Mouse (Mus musculus): Measurements from ENCODE around the gene Calcr. TPM values are rescaled to one million over a fixed set of nuclear protein-coding genes. Genes with fewer than 3 reads are reported as not detected.
A peak's percentile ranks its signal among the peaks of the same experiment; 100 is the strongest.

The Calcr gene
- polyA plus RNA-seq (2015; fragmentation: Nextera tagmentation; extraction: Ambion mirVana), result 1.0 and 3.3 TPM in 2 replicates

GRCm38 (mm10) chr6:3764230-3764764 lies at the start of gene Calcr:
TSS of gene Calcr (minus strand) at chr6:3764714.
- H3K4me2 ChIP-seq (ENCODE audit: low read length), result peak within 1 kb of the TSS; percentile 97
- H3K27me3 ChIP-seq (replicated peaks; ENCODE audit: control insufficient read depth, insufficient read depth, low read length), result peaks cover 29% of the 10 kb centered on the region
- ATAC-seq, result no peak
- H3K4me1 ChIP-seq (replicated peaks; ENCODE audit: control insufficient read depth, insufficient read depth, low read length), result peaks cover 8% of the 10 kb centered on the region
- H3K36me3 ChIP-seq (ENCODE audit: control insufficient read depth, insufficient read depth), result no peaks in the 10 kb centered on the region
- peak within 1 kb of the TSS; percentile 48 for H3K4me3 ChIP-seq (replicated peaks; ENCODE audit: low read length)
- WGBS, result 2% methylated on average over 12 of the region's 12 CpGs
- no peaks in the 10 kb centered on the region for H3K9me3 ChIP-seq (ENCODE audit: control insufficient read depth, low read length)
- H3K27ac ChIP-seq (ENCODE audit: low read length), result no peak within 1 kb of the TSS
- H3K9ac ChIP-seq (replicated peaks; ENCODE audit: low read depth, low read length), result peak within 1 kb of the TSS; percentile 46; the same call in 1 of the 2 replicates

- peaks cover 29% of the 10 kb centered on the region for H3K27me3 ChIP-seq (replicated peaks; ENCODE audit: control insufficient read depth, insufficient read depth, low read length)
- H3K36me3 ChIP-seq (ENCODE audit: control insufficient read depth, insufficient read depth), result no peaks in the 10 kb centered on the region
- 93% methylated on average over 2 of the region's 2 CpGs for WGBS
- no peak overlapping the region for H3K27ac ChIP-seq (ENCODE audit: low read length)
- H3K4me3 ChIP-seq (replicated peaks; ENCODE audit: low read length), result no peak overlapping the region
- no peak overlapping the region for H3K4me2 ChIP-seq (ENCODE audit: low read length)
- no peaks in the 10 kb centered on the region for H3K9me3 ChIP-seq (ENCODE audit: control insufficient read depth, low read length)
- peaks cover 8% of the 10 kb centered on the region for H3K4me1 ChIP-seq (replicated peaks; ENCODE audit: control insufficient read depth, insufficient read depth, low read length)
- H3K9ac ChIP-seq (replicated peaks; ENCODE audit: low read depth, low read length), result no peak overlapping the region
- no peak for ATAC-seq
Observed at GRCm38 (mm10) chr6:3767485-3767884, 3.0 kb upstream of the Calcr start.

DNA sequence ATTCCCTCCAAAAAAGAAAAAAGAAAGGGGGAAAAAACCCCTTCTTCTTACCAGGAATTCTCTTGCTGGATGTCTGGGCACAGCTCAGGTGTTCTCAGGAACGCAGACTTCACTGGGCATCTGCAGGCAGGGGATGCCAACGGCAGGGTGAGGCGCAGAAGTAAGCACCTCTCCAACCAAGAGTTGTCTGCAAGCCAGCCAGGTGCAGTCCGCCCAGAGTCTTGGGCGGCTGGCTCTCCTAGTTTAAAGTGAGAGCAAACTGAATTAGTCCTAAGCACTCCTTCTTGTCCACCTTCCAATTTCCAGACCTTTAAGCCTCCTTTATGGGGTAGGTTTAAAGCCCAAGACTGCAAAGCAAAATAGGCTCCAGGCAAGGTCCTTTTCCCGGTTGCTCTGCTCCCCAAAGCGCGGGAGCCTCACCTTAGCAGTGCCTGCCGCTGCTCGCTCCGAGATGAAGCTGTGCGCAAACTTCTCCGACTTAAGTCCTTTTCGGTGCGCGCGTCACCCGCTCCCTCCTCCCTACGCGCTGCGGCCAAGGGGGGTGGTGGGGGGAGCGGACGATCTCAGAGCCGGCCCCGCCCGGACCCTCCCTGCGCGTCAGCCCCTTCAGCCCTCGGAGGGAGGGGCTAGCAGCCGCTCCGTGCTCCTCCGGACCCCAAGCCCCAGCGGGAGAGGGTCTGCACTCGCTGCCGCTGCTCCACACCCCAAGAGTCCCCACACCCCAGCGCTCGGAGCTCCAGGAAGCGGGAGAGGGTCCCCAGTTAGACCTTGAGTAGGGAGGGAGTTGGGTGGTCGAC lies 1.1 kb downstream of the Calcr start:
- peak overlapping the region; percentile 46; the same call in 1 of the 2 replicates for H3K9ac ChIP-seq (replicated peaks; ENCODE audit: low read depth, low read length)
- no peaks in the 10 kb centered on the region for H3K36me3 ChIP-seq (ENCODE audit: control insufficient read depth, insufficient read depth)
- under 1% methylated on average over 39 of the region's 39 CpGs for WGBS
- H3K4me3 ChIP-seq (replicated peaks; ENCODE audit: low read length), result peak overlapping the region; percentile 48
- H3K4me2 ChIP-seq (ENCODE audit: low read length), result peak overlapping the region; percentile 97
- ATAC-seq, result peak; percentile 54
- no peaks in the 10 kb centered on the region for H3K9me3 ChIP-seq (ENCODE audit: control insufficient read depth, low read length)
- H3K27ac ChIP-seq (ENCODE audit: low read length), result no peak overlapping the region
- H3K4me1 ChIP-seq (replicated peaks; ENCODE audit: control insufficient read depth, insufficient read depth, low read length), result peaks cover 8% of the 10 kb centered on the region
- peaks cover 29% of the 10 kb centered on the region for H3K27me3 ChIP-seq (replicated peaks; ENCODE audit: control insufficient read depth, insufficient read depth, low read length)

- no peak overlapping the region for H3K9ac ChIP-seq (replicated peaks; ENCODE audit: low read depth, low read length)
- H3K4me2 ChIP-seq (ENCODE audit: low read length), result no peak overlapping the region
- H3K27me3 ChIP-seq (replicated peaks; ENCODE audit: control insufficient read depth, insufficient read depth, low read length), result no peaks in the 10 kb centered on the region
- no peak overlapping the region for H3K27ac ChIP-seq (ENCODE audit: low read length)
- H3K36me3 ChIP-seq (ENCODE audit: control insufficient read depth, insufficient read depth), result no peaks in the 10 kb centered on the region
- no peaks in the 10 kb centered on the region for H3K9me3 ChIP-seq (ENCODE audit: control insufficient read depth, low read length)
- H3K4me3 ChIP-seq (replicated peaks; ENCODE audit: low read length), result no peak overlapping the region
- ATAC-seq, result no peak
- H3K4me1 ChIP-seq (replicated peaks; ENCODE audit: control insufficient read depth, insufficient read depth, low read length), result no peaks in the 10 kb centered on the region
- 84% methylated on average over 3 of the region's 3 CpGs for WGBS
Observed at GRCm38 (mm10) chr6:3751576-3751975, 12.9 kb downstream of the Calcr start.

- Histone ChIP-seq H3K27me3 (replicated peaks; ENCODE audit: control insufficient read depth, insufficient read depth, low read length) (no peaks in the 10 kb centered on the region), H3K36me3 (ENCODE audit: control insufficient read depth, insufficient read depth) (no peaks in the 10 kb centered on the region), H3K4me3 (replicated peaks; ENCODE audit: low read length) (no peak overlapping the region), H3K9me3 (ENCODE audit: control insufficient read depth, low read length) (no peaks in the 10 kb centered on the region), H3K4me1 (replicated peaks; ENCODE audit: control insufficient read depth, insufficient read depth, low read length) (no peaks in the 10 kb centered on the region), H3K4me2 (ENCODE audit: low read length) (no peak overlapping the region), H3K9ac (replicated peaks; ENCODE audit: low read depth, low read length) (no peak overlapping the region), H3K27ac (ENCODE audit: low read length) (no peak overlapping the region)
- WGBS, result 86% methylated on average over 5 of the region's 5 CpGs
- ATAC-seq, result no peak
Observed at GRCm38 (mm10) chr6:3749624-3750023, 14.9 kb downstream of the Calcr start.

DNA sequence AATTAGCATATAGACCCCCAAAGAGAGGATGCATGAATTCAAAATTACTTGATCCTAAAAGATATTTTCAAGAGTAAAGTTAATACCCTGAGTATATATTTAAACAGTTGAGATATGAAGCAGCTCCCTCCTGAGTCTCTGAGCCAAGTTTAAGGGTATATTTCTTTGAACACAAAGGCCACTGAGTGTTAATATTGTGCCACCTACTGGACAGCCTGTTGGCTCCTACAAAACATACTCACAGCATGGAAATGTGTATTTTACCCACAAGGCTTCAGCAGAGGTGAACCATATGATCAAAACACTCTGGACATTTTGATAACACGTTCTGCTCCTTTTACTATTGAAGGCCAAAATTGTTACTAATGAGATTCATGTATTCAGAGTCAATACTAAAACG lies 19.0 kb downstream of the Calcr start:
- H3K4me2 ChIP-seq (ENCODE audit: low read length), result no peak overlapping the region
- H3K9me3 ChIP-seq (ENCODE audit: control insufficient read depth, low read length), result no peaks in the 10 kb centered on the region
- ATAC-seq, result peak; percentile 18; the same call in 1 of the 2 replicates
- H3K4me3 ChIP-seq (replicated peaks; ENCODE audit: low read length), result no peak overlapping the region
- H3K4me1 ChIP-seq (replicated peaks; ENCODE audit: control insufficient read depth, insufficient read depth, low read length), result no peaks in the 10 kb centered on the region
- no peaks in the 10 kb centered on the region for H3K36me3 ChIP-seq (ENCODE audit: control insufficient read depth, insufficient read depth)
- H3K27ac ChIP-seq (ENCODE audit: low read length), result no peak overlapping the region
- 17% methylated on average over 2 of the region's 2 CpGs for WGBS
- no peaks in the 10 kb centered on the region for H3K27me3 ChIP-seq (replicated peaks; ENCODE audit: control insufficient read depth, insufficient read depth, low read length)
- H3K9ac ChIP-seq (replicated peaks; ENCODE audit: low read depth, low read length), result no peak overlapping the region

GRCm38 (mm10) chr6:3741996-3742713 lies 22.4 kb downstream of the Calcr start:
- Histone ChIP-seq H3K4me2 (ENCODE audit: low read length) (no peak overlapping the region), H3K36me3 (ENCODE audit: control insufficient read depth, insufficient read depth) (no peaks in the 10 kb centered on the region), H3K4me1 (replicated peaks; ENCODE audit: control insufficient read depth, insufficient read depth, low read length) (no peaks in the 10 kb centered on the region), H3K9me3 (ENCODE audit: control insufficient read depth, low read length) (no peaks in the 10 kb centered on the region), H3K27ac (ENCODE audit: low read length) (no peak overlapping the region), H3K4me3 (replicated peaks; ENCODE audit: low read length) (no peak overlapping the region), H3K9ac (replicated peaks; ENCODE audit: low read depth, low read length) (no peak overlapping the region), H3K27me3 (replicated peaks; ENCODE audit: control insufficient read depth, insufficient read depth, low read length) (no peaks in the 10 kb centered on the region)
- ATAC-seq, result no peak
- 70% methylated on average over 7 of the region's 7 CpGs for WGBS

- Histone ChIP-seq H3K36me3 (ENCODE audit: control insufficient read depth, insufficient read depth) (no peaks in the 10 kb centered on the region), H3K9me3 (ENCODE audit: control insufficient read depth, low read length) (no peaks in the 10 kb centered on the region), H3K4me3 (replicated peaks; ENCODE audit: low read length) (no peak overlapping the region), H3K27me3 (replicated peaks; ENCODE audit: control insufficient read depth, insufficient read depth, low read length) (no peaks in the 10 kb centered on the region), H3K27ac (ENCODE audit: low read length) (no peak overlapping the region), H3K4me1 (replicated peaks; ENCODE audit: control insufficient read depth, insufficient read depth, low read length) (no peaks in the 10 kb centered on the region), H3K9ac (replicated peaks; ENCODE audit: low read depth, low read length) (no peak overlapping the region), H3K4me2 (ENCODE audit: low read length) (no peak overlapping the region)
- ATAC-seq, result no peak
- 65% methylated on average over 11 of the region's 11 CpGs for whole genome bisulfite sequencing
Observed at GRCm38 (mm10) chr6:3741296-3741695, 23.2 kb downstream of the Calcr start.

DNA sequence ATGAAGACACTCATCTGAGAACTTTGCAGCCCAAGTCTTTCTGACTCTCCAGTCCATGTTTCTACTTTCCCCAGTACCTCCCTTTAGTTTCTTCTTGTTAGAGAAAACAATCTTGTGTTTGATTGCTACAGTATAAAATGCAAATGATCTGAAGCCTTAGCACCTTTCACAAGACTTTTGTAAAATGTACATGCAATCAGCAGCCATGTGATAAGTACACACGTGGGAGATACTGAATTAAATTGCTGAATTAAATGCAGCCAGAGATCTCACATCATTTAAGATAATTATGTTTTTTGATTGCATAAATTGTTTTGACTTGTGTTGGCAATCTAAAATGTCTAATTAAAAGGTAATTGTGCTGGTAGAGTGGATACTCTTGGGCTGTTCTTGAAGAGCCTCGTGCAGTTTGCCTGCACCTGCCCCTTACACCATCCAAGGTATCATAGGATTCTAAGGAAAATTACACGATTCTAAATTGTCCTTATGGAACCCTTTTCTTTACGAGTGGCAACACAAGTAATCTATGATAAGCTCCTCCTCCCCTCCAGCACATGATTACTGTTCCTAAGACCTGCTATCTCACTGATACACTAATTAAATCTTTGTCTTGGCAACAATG lies 34.2 kb downstream of the Calcr start:
- ATAC-seq, result 0 out of 2 replicates have a peak, but pooled peaks have one; percentile 31
- no peak overlapping the region for H3K4me2 ChIP-seq (ENCODE audit: low read length)
- H3K9ac ChIP-seq (replicated peaks; ENCODE audit: low read depth, low read length), result no peak overlapping the region
- no peaks in the 10 kb centered on the region for H3K36me3 ChIP-seq (ENCODE audit: control insufficient read depth, insufficient read depth)
- no peaks in the 10 kb centered on the region for H3K4me1 ChIP-seq (replicated peaks; ENCODE audit: control insufficient read depth, insufficient read depth, low read length)
- H3K4me3 ChIP-seq (replicated peaks; ENCODE audit: low read length), result no peak overlapping the region
- WGBS, result 56% methylated on average over 4 of the region's 4 CpGs
- H3K27me3 ChIP-seq (replicated peaks; ENCODE audit: control insufficient read depth, insufficient read depth, low read length), result no peaks in the 10 kb centered on the region
- H3K9me3 ChIP-seq (ENCODE audit: control insufficient read depth, low read length), result no peaks in the 10 kb centered on the region
- H3K27ac ChIP-seq (ENCODE audit: low read length), result no peak overlapping the region

Data from forebrain, embryonic 16.5 days (tissue).